Mouse (Mus musculus): Measurements from ENCODE around the gene Rtn3. TPM values are rescaled to one million over a fixed set of nuclear protein-coding genes. Genes with fewer than 3 reads are reported as not detected.

The Rtn3 gene
- polyA plus RNA-seq, 1 experiment from 2014 or later: 139 TPM

GRCm38 (mm10) chr19:7470643-7471042, 12.4 kb downstream of the Rtn3 start:
- WGBS: 85% methylated on average over 2 of the region's 2 CpGs
- Histone ChIP-seq H3K27ac (ENCODE audit: low read length) (no peak overlapping the region), H3K36me3 (ENCODE audit: control insufficient read depth, insufficient read depth) (peaks cover 13% of the 10 kb centered on the region), H3K27me3 (ENCODE audit: control insufficient read depth, insufficient read depth, low read length) (no peaks in the 10 kb centered on the region), H3K4me1 (ENCODE audit: control insufficient read depth, insufficient read depth, low read length) (peaks cover 4% of the 10 kb centered on the region), H3K9me3 (replicated peaks; ENCODE audit: control insufficient read depth, low read length) (no peaks in the 10 kb centered on the region), H3K9ac (ENCODE audit: low read length) (no peak overlapping the region), H3K4me3 (ENCODE audit: low read length) (no peak overlapping the region), H3K4me2 (ENCODE audit: low read depth, low read length) (no peak overlapping the region)
- ATAC-seq (replicated peaks; ENCODE audit: extremely low read depth, insufficient read depth, low FRiP score): no peak

GRCm38 (mm10) chr19:7467915-7468314, 15.2 kb downstream of the Rtn3 start:
- peaks cover 4% of the 10 kb centered on the region for H3K4me1 ChIP-seq (ENCODE audit: control insufficient read depth, insufficient read depth, low read length)
- peaks cover 10% of the 10 kb centered on the region; the same call in 1 of the 2 replicates for H3K36me3 ChIP-seq (ENCODE audit: control insufficient read depth, insufficient read depth)
- no peak overlapping the region for H3K4me2 ChIP-seq (ENCODE audit: low read depth, low read length)
- H3K4me3 ChIP-seq (ENCODE audit: low read length): no peak overlapping the region
- no peak overlapping the region for H3K27ac ChIP-seq (ENCODE audit: low read length)
- ATAC-seq (replicated peaks; ENCODE audit: extremely low read depth, insufficient read depth, low FRiP score): no peak
- no peaks in the 10 kb centered on the region for H3K9me3 ChIP-seq (replicated peaks; ENCODE audit: control insufficient read depth, low read length)
- H3K9ac ChIP-seq (ENCODE audit: low read length): no peak overlapping the region
- H3K27me3 ChIP-seq (ENCODE audit: control insufficient read depth, insufficient read depth, low read length): no peaks in the 10 kb centered on the region

GRCm38 (mm10) chr19:7459370-7459769, 23.7 kb downstream of the Rtn3 start:
- no peaks in the 10 kb centered on the region for H3K9me3 ChIP-seq (replicated peaks; ENCODE audit: control insufficient read depth, low read length)
- no peak overlapping the region for H3K9ac ChIP-seq (ENCODE audit: low read length)
- peaks cover 7% of the 10 kb centered on the region for H3K36me3 ChIP-seq (ENCODE audit: control insufficient read depth, insufficient read depth)
- ATAC-seq (replicated peaks; ENCODE audit: extremely low read depth, insufficient read depth, low FRiP score): no peak
- H3K27me3 ChIP-seq (ENCODE audit: control insufficient read depth, insufficient read depth, low read length): no peaks in the 10 kb centered on the region
- H3K27ac ChIP-seq (ENCODE audit: low read length): no peak overlapping the region
- WGBS: 94% methylated on average over 2 of the region's 2 CpGs
- H3K4me3 ChIP-seq (ENCODE audit: low read length): no peak overlapping the region
- no peaks in the 10 kb centered on the region for H3K4me1 ChIP-seq (ENCODE audit: control insufficient read depth, insufficient read depth, low read length)
- no peak overlapping the region for H3K4me2 ChIP-seq (ENCODE audit: low read depth, low read length)

- Histone ChIP-seq H3K27me3 (ENCODE audit: control insufficient read depth, insufficient read depth, low read length) (no peaks in the 10 kb centered on the region), H3K36me3 (ENCODE audit: control insufficient read depth, insufficient read depth) (peaks cover 7% of the 10 kb centered on the region), H3K9me3 (replicated peaks; ENCODE audit: control insufficient read depth, low read length) (no peaks in the 10 kb centered on the region), H3K27ac (ENCODE audit: low read length) (no peak overlapping the region), H3K4me1 (ENCODE audit: control insufficient read depth, insufficient read depth, low read length) (no peaks in the 10 kb centered on the region), H3K4me3 (ENCODE audit: low read length) (no peak overlapping the region), H3K9ac (ENCODE audit: low read length) (no peak overlapping the region), H3K4me2 (ENCODE audit: low read depth, low read length) (no peak overlapping the region)
- no peak for ATAC-seq (replicated peaks; ENCODE audit: extremely low read depth, insufficient read depth, low FRiP score)
These were observed 24.2 kb downstream of the Rtn3 start for GRCm38 (mm10) chr19:7458901-7459300.

- peaks cover 7% of the 10 kb centered on the region for H3K36me3 ChIP-seq (ENCODE audit: control insufficient read depth, insufficient read depth)
- no peaks in the 10 kb centered on the region for H3K4me1 ChIP-seq (ENCODE audit: control insufficient read depth, insufficient read depth, low read length)
- H3K9ac ChIP-seq (ENCODE audit: low read length): no peak overlapping the region
- WGBS: 61% methylated on average over 2 of the region's 2 CpGs
- H3K4me2 ChIP-seq (ENCODE audit: low read depth, low read length): no peak overlapping the region
- H3K27ac ChIP-seq (ENCODE audit: low read length): no peak overlapping the region
- no peaks in the 10 kb centered on the region for H3K27me3 ChIP-seq (ENCODE audit: control insufficient read depth, insufficient read depth, low read length)
- no peak for ATAC-seq (replicated peaks; ENCODE audit: extremely low read depth, insufficient read depth, low FRiP score)
- H3K9me3 ChIP-seq (replicated peaks; ENCODE audit: control insufficient read depth, low read length): no peaks in the 10 kb centered on the region
- H3K4me3 ChIP-seq (ENCODE audit: low read length): no peak overlapping the region
These were observed 26.3 kb downstream of the Rtn3 start for GRCm38 (mm10) chr19:7456803-7457202.

GRCm38 (mm10) chr19:7445596-7445995, 37.5 kb downstream of the Rtn3 start:
- Histone ChIP-seq H3K9ac (ENCODE audit: low read length) (no peak overlapping the region), H3K4me3 (ENCODE audit: low read length) (no peak overlapping the region), H3K4me2 (ENCODE audit: low read depth, low read length) (no peak overlapping the region), H3K36me3 (ENCODE audit: control insufficient read depth, insufficient read depth) (peaks cover under 1% of the 10 kb centered on the region; the same call in 1 of the 2 replicates), H3K27me3 (ENCODE audit: control insufficient read depth, insufficient read depth, low read length) (no peaks in the 10 kb centered on the region), H3K9me3 (replicated peaks; ENCODE audit: control insufficient read depth, low read length) (no peaks in the 10 kb centered on the region), H3K4me1 (ENCODE audit: control insufficient read depth, insufficient read depth, low read length) (peaks cover 2% of the 10 kb centered on the region; the same call in 1 of the 2 replicates), H3K27ac (ENCODE audit: low read length) (no peak overlapping the region)
- 81% methylated on average over 1 of the region's 1 CpGs for WGBS
- no peak for ATAC-seq (replicated peaks; ENCODE audit: extremely low read depth, insufficient read depth, low FRiP score)

GRCm38 (mm10) chr19:7445105-7445504, 38.0 kb downstream of the Rtn3 start:
- Histone ChIP-seq H3K27ac (ENCODE audit: low read length) (no peak overlapping the region), H3K27me3 (ENCODE audit: control insufficient read depth, insufficient read depth, low read length) (no peaks in the 10 kb centered on the region), H3K4me2 (ENCODE audit: low read depth, low read length) (no peak overlapping the region), H3K9me3 (replicated peaks; ENCODE audit: control insufficient read depth, low read length) (no peaks in the 10 kb centered on the region), H3K9ac (ENCODE audit: low read length) (no peak overlapping the region), H3K4me3 (ENCODE audit: low read length) (no peak overlapping the region), H3K36me3 (ENCODE audit: control insufficient read depth, insufficient read depth) (no peaks in the 10 kb centered on the region; the same call in 1 of the 2 replicates), H3K4me1 (ENCODE audit: control insufficient read depth, insufficient read depth, low read length) (peaks cover 2% of the 10 kb centered on the region; the same call in 1 of the 2 replicates)
- WGBS: 80% methylated on average over 2 of the region's 2 CpGs
- ATAC-seq (replicated peaks; ENCODE audit: extremely low read depth, insufficient read depth, low FRiP score): no peak

- H3K4me2 ChIP-seq (ENCODE audit: low read depth, low read length): no peak overlapping the region
- H3K36me3 ChIP-seq (ENCODE audit: control insufficient read depth, insufficient read depth): no peaks in the 10 kb centered on the region; the same call in 1 of the 2 replicates
- no peak overlapping the region for H3K27ac ChIP-seq (ENCODE audit: low read length)
- H3K9me3 ChIP-seq (replicated peaks; ENCODE audit: control insufficient read depth, low read length): no peaks in the 10 kb centered on the region
- 54% methylated on average over 14 of the region's 14 CpGs for WGBS
- no peak overlapping the region for H3K4me3 ChIP-seq (ENCODE audit: low read length)
- H3K9ac ChIP-seq (ENCODE audit: low read length): no peak overlapping the region
- H3K4me1 ChIP-seq (ENCODE audit: control insufficient read depth, insufficient read depth, low read length): peaks cover 1% of the 10 kb centered on the region; the same call in 1 of the 2 replicates
- no peak for ATAC-seq (replicated peaks; ENCODE audit: extremely low read depth, insufficient read depth, low FRiP score)
- H3K27me3 ChIP-seq (ENCODE audit: control insufficient read depth, insufficient read depth, low read length): no peaks in the 10 kb centered on the region
These were observed 41.6 kb downstream of the Rtn3 start for GRCm38 (mm10) chr19:7441493-7441892.

GRCm38 (mm10) chr19:7438295-7438694, 44.8 kb downstream of the Rtn3 start:
- no peak overlapping the region for H3K4me2 ChIP-seq (ENCODE audit: low read depth, low read length)
- peaks cover 2% of the 10 kb centered on the region; the same call in 1 of the 2 replicates for H3K4me1 ChIP-seq (ENCODE audit: control insufficient read depth, insufficient read depth, low read length)
- no peaks in the 10 kb centered on the region for H3K27me3 ChIP-seq (ENCODE audit: control insufficient read depth, insufficient read depth, low read length)
- peaks cover 15% of the 10 kb centered on the region for H3K36me3 ChIP-seq (ENCODE audit: control insufficient read depth, insufficient read depth)
- H3K27ac ChIP-seq (ENCODE audit: low read length): no peak overlapping the region
- H3K9ac ChIP-seq (ENCODE audit: low read length): no peak overlapping the region
- H3K4me3 ChIP-seq (ENCODE audit: low read length): no peak overlapping the region
- no peak for ATAC-seq (replicated peaks; ENCODE audit: extremely low read depth, insufficient read depth, low FRiP score)
- H3K9me3 ChIP-seq (replicated peaks; ENCODE audit: control insufficient read depth, low read length): no peaks in the 10 kb centered on the region

All from heart, embryonic 16.5 days (tissue).